Mouse (Mus musculus): ENCODE measurements at regions not wholly inside any gene's neighbourhood (a gene's known extent, or its start where the extent isn't known, plus 50 kb on each side); places are given as distances from the start of the nearest gene placed in this dataset.

- ATAC-seq (replicated peaks): no peak
These were observed 51.6 kb upstream of the Foxq1 start for GRCm38 (mm10) chr13:31504316-31504715.

GRCm38 (mm10) chr13:31505386-31505785, 50.5 kb upstream of the Foxq1 start:
- Histone ChIP-seq H3K27me3 (no peaks in the 10 kb centered on the region), H3K4me3 (no peak overlapping the region), H3K4me1 (no peaks in the 10 kb centered on the region), H3K9ac (replicated peaks) (no peak overlapping the region), H3K36me3 (no peaks in the 10 kb centered on the region), H3K27ac (replicated peaks) (no peak overlapping the region), H3K4me2 (replicated peaks) (no peak overlapping the region), H3K9me3 (no peaks in the 10 kb centered on the region)
- no peak for ATAC-seq (replicated peaks)
- 91% methylated on average over 10 of the region's 10 CpGs for WGBS

More at GRCm38 (mm10) chr13:31504316-31504715, 51.6 kb upstream of the Foxq1 start:
- Histone ChIP-seq H3K27ac (replicated peaks) (no peak overlapping the region), H3K9me3 (no peaks in the 10 kb centered on the region), H3K4me2 (replicated peaks) (no peak overlapping the region), H3K36me3 (no peaks in the 10 kb centered on the region), H3K27me3 (no peaks in the 10 kb centered on the region), H3K4me3 (no peak overlapping the region), H3K9ac (replicated peaks) (no peak overlapping the region), H3K4me1 (no peaks in the 10 kb centered on the region)
- 91% methylated on average over 6 of the region's 7 CpGs for WGBS
